Mouse (Mus musculus) testis, adult 2 months (tissue): ENCODE measurements at regions not wholly inside any gene's neighbourhood (a gene's known extent, or its start where the extent isn't known, plus 50 kb on each side); places are given as distances from the start of the nearest gene placed in this dataset.
A peak's percentile ranks its signal among the peaks of the same experiment; 100 is the strongest.

ENCODE experiments used
- H3K27ac ChIP-seq: fragments of 200-500 bp; 2 replicates; pipeline ENCODE4 v1.5.1; 2012; ENCODE audit warnings: low read depth, low read length; ENCODE audit not compliant: control insufficient read depth, insufficient read depth
- H3K27me3 ChIP-seq: fragments of 200-500 bp; 2 replicates; pipeline ENCODE4 v1.6.1; 2012; ENCODE audit warnings: mild to moderate bottlenecking, low read length, moderate library complexity; ENCODE audit not compliant: control insufficient read depth, insufficient read depth
- H3K36me3 ChIP-seq: fragments of 200-500 bp; 2 replicates; pipeline ENCODE4 v1.6.1; 2012; ENCODE audit warnings: mild to moderate bottlenecking, low read length; ENCODE audit not compliant: control insufficient read depth, insufficient read depth
- H3K4me1 ChIP-seq: fragments of 200-500 bp; 2 replicates; pipeline ENCODE4 v1.6.1; 2012; ENCODE audit warnings: low read length; ENCODE audit not compliant: control insufficient read depth, insufficient read depth
- H3K4me3 ChIP-seq: fragments of 200-500 bp; 2 replicates; pipeline ENCODE4 v1.5.1; 2012; ENCODE audit warnings: low read depth, mild to moderate bottlenecking, low read length, moderate library complexity, mixed read lengths; ENCODE audit not compliant: control insufficient read depth
- CTCF ChIP-seq: fragments of 200-500 bp; IDR thresholded peaks from 2 replicates; pipeline ENCODE4 v1.5.1; 2012; ENCODE audit warnings: low read depth, mild to moderate bottlenecking, inconsistent platforms, low read length, moderate library complexity; ENCODE audit not compliant: control insufficient read depth, insufficient read depth, insufficient replicate concordance
- POLR2A ChIP-seq: fragments of 200-500 bp; IDR thresholded peaks from 2 replicates; pipeline ENCODE4 v1.6.1; 2012; ENCODE audit warnings: low read depth, mild to moderate bottlenecking, inconsistent platforms, low read length, moderate library complexity; ENCODE audit not compliant: control insufficient read depth

DNA sequence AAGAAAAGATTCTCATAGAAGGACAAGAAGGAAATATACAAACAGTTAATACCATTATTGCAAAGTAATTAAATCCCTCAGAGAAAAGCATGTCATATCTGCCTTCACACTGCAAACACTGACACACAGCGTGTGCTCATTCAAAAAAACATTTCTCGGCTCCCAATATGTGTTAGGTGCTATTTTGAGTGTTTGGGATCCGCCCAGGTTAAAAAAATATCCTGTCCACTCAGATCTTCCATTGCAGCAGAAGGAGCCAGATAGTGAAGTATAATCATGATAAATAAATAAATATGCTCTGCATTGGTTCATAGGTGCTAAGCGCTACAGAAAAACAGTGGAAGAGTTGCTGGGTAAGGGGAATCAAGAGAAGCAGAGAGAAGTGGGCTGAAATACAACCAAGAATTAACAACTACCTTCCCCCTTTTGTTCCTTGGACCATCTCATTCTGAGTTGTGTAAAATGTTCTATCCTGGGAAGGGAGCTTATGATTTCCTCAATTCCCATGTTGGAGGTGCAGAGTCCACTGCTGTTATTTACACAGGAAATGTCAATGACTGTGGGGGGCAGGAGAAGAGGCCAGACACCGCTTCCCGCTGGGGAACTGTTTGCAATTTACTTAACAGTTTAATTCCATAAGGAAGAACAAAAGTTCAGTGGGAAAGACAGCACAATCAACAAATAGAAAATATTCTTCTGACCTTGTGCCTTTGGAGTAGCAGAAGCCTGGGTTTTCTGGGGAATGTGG is 139.9 kb downstream of the Tle1 start:
- no peaks in the 10 kb centered on the region for H3K4me1 ChIP-seq
- no peak overlapping the region for H3K4me3 ChIP-seq
- TF ChIP-seq POLR2A (no peak), CTCF (no peak)
- H3K36me3 ChIP-seq, result no peaks in the 10 kb centered on the region
- H3K27me3 ChIP-seq, result no peaks in the 10 kb centered on the region
- H3K27ac ChIP-seq, result no peak overlapping the region

DNA sequence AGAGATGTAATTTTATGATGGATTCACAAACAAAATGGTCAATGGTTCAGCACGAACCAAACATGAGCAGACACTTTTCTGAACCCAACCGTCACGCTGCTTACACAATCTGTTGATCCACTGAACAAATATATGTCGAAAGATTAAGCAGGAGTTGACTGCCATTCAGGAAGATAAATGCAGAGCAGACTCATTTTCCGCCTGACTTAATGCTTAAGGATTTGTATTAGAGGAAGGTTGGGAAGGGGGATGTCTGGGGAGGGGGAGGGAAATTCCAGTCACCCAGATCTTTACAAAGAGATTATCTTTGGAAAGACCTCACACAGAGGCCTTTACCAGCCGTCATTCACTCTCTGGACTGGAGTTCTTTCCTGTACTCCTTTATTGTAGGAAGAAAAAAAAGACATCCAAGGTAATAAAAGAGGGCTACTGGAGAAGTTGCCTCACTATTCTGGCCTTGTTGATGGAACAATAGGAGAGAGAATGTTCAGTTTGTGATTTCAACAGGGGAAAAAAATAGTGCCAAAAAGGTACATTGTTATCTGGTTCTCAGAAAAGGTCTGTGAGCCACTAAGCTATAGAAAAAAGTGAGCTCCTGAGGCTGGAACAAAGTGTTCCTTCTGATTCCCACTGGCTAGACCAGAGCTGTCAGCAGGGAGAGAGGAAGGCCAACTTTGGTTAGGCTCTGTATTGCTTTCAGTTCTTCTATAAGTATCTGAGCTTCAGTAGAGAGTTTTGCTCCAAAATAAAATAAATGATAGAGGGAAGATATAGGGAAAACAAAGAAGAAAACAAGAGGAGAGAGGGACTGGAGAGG is 150.9 kb downstream of the Tle1 start:
- TF ChIP-seq POLR2A, result no peak
- H3K36me3 ChIP-seq, result no peaks in the 10 kb centered on the region
- H3K27me3 ChIP-seq, result no peaks in the 10 kb centered on the region
- no peak overlapping the region for H3K4me3 ChIP-seq
- no peaks in the 10 kb centered on the region for H3K4me1 ChIP-seq
- no peak overlapping the region for H3K27ac ChIP-seq

DNA sequence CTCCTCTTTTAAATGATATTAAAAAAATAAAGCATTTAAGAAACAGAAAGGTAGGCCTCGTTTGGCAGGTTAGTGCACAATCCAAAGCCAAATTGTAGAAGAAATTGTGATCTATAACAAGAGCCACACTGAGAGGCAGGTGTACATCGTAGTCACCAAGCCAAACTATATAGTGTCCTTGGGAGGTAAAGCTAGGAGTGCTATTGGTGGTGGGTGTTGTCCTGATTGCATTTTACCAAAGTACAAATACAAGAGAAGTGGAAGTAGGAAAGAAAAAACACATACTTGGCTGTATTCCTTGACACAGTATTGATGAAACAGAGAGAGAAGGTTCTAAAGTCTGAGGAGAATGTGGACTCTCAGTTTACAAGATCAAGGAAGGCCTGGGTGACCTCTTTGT is 178.6 kb downstream of the Tle1 start:
- no peaks in the 10 kb centered on the region for H3K4me1 ChIP-seq
- H3K27me3 ChIP-seq, result no peaks in the 10 kb centered on the region
- no peak overlapping the region for H3K4me3 ChIP-seq
- TF ChIP-seq POLR2A (no peak), CTCF (no peak)
- H3K27ac ChIP-seq, result no peak overlapping the region
- H3K36me3 ChIP-seq, result no peaks in the 10 kb centered on the region

DNA sequence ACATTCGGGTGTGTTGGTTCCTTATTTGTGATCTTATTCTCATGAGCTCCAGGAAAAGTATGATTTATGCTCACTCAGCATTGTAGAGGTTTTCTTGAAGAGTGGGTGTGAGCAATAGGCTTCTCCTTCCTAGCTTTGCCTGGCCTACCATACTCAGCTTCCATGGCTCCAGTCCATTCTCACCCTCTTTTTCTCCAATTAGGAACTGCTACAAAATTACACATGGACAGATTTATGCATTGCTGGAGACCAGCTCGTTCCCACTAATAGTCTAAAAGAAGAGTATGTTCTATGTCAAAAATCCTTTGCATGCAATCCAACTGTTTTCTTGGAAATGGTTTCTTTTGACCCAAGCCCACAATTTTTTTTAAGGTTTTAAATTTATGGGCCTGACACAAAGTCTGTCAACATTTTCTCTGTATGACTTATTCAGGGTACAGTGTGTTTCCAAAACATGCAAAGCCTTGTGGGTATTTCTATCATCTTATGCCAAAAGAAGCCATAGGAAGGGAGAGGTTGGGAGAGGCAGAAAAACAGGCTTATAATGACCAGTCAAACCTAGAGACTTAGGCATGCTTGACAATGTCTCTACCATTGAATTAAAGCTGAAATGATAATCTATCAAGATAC is 186.4 kb downstream of the Tle1 start:
- H3K27me3 ChIP-seq, result no peaks in the 10 kb centered on the region
- no peak overlapping the region for H3K4me3 ChIP-seq
- TF ChIP-seq CTCF, result no peak
- TF ChIP-seq POLR2A, result no peak
- no peaks in the 10 kb centered on the region for H3K4me1 ChIP-seq
- H3K36me3 ChIP-seq, result no peaks in the 10 kb centered on the region
- H3K27ac ChIP-seq, result peak overlapping the region; percentile 29; the same call in 1 of the 2 replicates

DNA sequence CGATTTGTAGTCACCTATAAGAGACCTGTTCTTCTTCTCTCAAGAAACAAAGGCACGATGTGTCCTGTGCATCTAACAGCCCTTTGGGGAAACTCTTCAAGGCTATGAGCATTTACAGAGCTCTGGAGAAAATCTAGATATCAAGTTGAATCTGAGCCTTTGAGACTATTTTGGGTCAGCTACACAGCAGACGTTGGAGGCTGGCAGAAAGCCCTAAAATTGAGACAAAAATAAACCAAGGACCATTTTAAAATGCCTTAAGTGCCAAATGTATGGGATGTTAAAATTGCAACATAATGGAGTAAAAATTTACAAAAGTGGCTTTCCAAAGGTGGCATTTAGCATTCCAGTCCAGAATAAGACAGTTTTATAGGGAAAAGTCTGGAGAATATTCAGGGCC is 187.1 kb downstream of the Tle1 start:
- H3K36me3 ChIP-seq, result no peaks in the 10 kb centered on the region
- no peak overlapping the region for H3K27ac ChIP-seq
- no peaks in the 10 kb centered on the region for H3K27me3 ChIP-seq
- H3K4me3 ChIP-seq, result no peak overlapping the region
- TF ChIP-seq CTCF (no peak), POLR2A (no peak)
- H3K4me1 ChIP-seq, result no peaks in the 10 kb centered on the region

DNA sequence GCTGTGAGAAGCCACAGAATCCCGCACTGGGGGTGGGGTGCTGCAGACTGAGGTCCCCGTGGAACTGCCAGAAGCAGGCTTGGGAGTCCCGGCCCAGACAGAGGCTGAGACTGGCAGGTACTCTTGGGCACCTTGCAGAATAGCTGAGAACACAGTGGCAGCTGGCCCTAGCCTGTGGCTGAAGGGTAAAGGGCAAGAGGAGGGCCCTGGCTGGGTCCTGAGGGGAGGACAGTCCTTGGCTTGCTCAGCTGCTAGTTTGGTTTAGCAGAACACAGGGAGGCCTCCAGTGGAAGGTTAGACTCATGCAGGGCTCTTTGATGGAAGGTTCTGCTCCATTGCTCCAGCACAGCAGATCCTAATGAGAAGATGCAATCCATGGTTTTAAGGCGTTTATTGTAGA is 190.4 kb downstream of the Tle1 start:
- Histone ChIP-seq H3K4me1 (no peaks in the 10 kb centered on the region), H3K27me3 (no peaks in the 10 kb centered on the region), H3K27ac (no peak overlapping the region), H3K4me3 (no peak overlapping the region), H3K36me3 (no peaks in the 10 kb centered on the region)
- TF ChIP-seq POLR2A, result no peak
- TF ChIP-seq CTCF, result no peak

DNA sequence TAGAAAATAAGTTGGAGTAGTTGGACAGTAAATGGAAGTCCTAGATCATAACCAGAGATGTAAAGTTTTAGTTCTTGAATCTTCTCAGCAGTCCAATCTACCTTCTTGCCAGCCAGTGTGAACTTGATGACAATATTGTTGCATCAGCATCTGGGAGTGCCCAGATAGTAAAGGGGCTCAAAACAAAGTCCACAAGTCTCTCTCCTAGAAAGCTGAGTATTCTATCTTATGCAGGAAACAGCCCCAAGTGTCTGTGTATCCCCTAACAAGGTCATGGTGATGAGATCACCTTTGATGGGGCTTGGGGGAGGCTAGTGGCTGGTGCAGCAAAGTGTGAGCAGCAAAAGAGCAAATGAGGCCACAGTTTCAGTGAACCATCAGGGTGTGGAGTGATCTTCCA is 194.8 kb downstream of the Tle1 start:
- Histone ChIP-seq H3K4me3 (no peak overlapping the region), H3K27me3 (no peaks in the 10 kb centered on the region), H3K4me1 (no peaks in the 10 kb centered on the region), H3K36me3 (no peaks in the 10 kb centered on the region), H3K27ac (no peak overlapping the region)
- TF ChIP-seq CTCF (no peak), POLR2A (no peak)
